In the genomic region with DNA sequence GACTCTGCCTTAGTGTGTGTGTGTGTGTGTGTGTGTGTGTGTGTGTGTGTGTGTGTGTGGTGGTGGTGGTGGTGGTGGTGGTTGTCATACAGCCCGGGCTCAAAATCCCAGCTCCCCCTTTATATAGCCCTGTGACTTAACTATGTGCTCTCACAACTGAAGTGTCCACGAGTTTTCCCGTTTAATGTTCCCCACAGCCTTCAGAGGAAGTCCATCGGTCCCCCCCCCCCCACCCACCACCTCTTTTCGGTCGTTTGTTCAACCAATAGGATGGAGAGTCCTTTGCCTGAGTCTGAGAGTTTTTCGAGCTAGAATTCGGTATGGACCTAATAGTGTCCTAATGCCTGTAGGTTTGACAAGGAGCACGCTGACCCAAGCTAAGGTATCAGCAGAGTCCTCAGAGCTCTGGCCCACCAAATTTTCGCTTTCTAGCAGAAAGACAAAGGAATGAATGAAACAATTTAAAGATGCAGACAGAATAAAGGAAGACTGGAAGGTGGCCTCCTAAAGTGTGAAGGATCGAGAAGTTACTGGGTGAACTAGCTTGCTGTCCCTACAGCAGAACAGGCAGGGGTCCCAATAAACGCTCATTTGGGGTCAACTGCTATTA, we compare ENCODE assay signal across 8 mouse cellular contexts. TPM values are rescaled to one million over a fixed set of nuclear protein-coding genes. Genes with fewer than 3 reads are reported as not detected.
DNase-seq lines count a peak whose midpoint lies in the region; ATAC-seq and TF ChIP-seq lines count a peak whose summit lies in the region.

No protein-coding gene starts in this region.

- H3K4me1 ChIP-seq in kidney, embryonic 16.5 days (ENCODE audit: insufficient read depth, low read length), result peaks cover 63% of the 10 kb centered on the region
- H3K4me1 ChIP-seq in embryonic facial prominence, embryonic 12.5 days, result peaks cover 51% of the 10 kb centered on the region
- H3K4me1 ChIP-seq in intestine, embryonic 15.5 days (replicated peaks), result peaks cover 63% of the 10 kb centered on the region
- peaks cover 44% of the 10 kb centered on the region for H3K4me1 ChIP-seq in thymus, adult 2 months (replicated peaks; ENCODE audit: control insufficient read depth, insufficient read depth, low read length)

- 30% methylated on average over 12 of the region's 12 CpGs for WGBS in kidney, embryonic 16.5 days
- WGBS in embryonic facial prominence, embryonic 12.5 days, result 39% methylated on average over 12 of the region's 12 CpGs
- WGBS in intestine, embryonic 15.5 days, result 33% methylated on average over 12 of the region's 12 CpGs
- 43% methylated on average over 12 of the region's 12 CpGs for WGBS in thymus, adult 2 months

- H3ac ChIP-seq in myocyte (ENCODE audit: control insufficient read depth, insufficient read length), result peak overlapping the region; percentile 88

- peak overlapping the region; percentile 85 for H3K9ac ChIP-seq in kidney, embryonic 16.5 days (replicated peaks; ENCODE audit: low read length)
- peak overlapping the region; percentile 84 for H3K9ac ChIP-seq in embryonic facial prominence, embryonic 12.5 days
- H3K9ac ChIP-seq in intestine, embryonic 15.5 days, result peak overlapping the region; percentile 73

- ATAC-seq in kidney, embryonic 16.5 days (ENCODE audit: low FRiP score, low TSS enrichment), result no peak
- ATAC-seq in embryonic facial prominence, embryonic 12.5 days (ENCODE audit: insufficient number of reproducible peaks, insufficient read depth, low FRiP score, low TSS enrichment), result no peak
- no peak for ATAC-seq in intestine, embryonic 15.5 days

- TF ChIP-seq CTCF in thymus, adult 2 months (IDR thresholded peaks at IDR 0.05; ENCODE audit: borderline replicate concordance, control insufficient read depth, extremely low read depth, insufficient read depth, low read length, poor library complexity), result no peak

- H3K79me2 ChIP-seq in myocyte (ENCODE audit: control insufficient read depth, insufficient read depth), result peaks cover 38% of the 10 kb centered on the region

- no peak for TF ChIP-seq POLR2A in myocyte (IDR thresholded peaks at IDR 0.05; ENCODE audit: insufficient read length, low read depth)
- TF ChIP-seq POLR2A in thymus, adult 2 months (IDR thresholded peaks at IDR 0.05; ENCODE audit: control insufficient read depth, extremely low read depth, insufficient read depth, low read length, poor library complexity), result no peak

- intact Hi-C loops in left cerebral cortex, postnatal 10 days (cut with DNase I), result no loop called here

- H3K4me3 ChIP-seq in kidney, embryonic 16.5 days (ENCODE audit: low read length), result peak overlapping the region; percentile 81
- H3K4me3 ChIP-seq in embryonic facial prominence, embryonic 12.5 days, result peak overlapping the region; percentile 70
- H3K4me3 ChIP-seq in intestine, embryonic 15.5 days (replicated peaks), result peak overlapping the region; percentile 55
- peak overlapping the region; percentile 83 for H3K4me3 ChIP-seq in myocyte
- H3K4me3 ChIP-seq in thymus, adult 2 months (ENCODE audit: control insufficient read depth, insufficient read depth, low read length), result no peak overlapping the region; the same call in 1 of the 2 replicates

- H3K27me3 ChIP-seq in kidney, embryonic 16.5 days (ENCODE audit: insufficient read depth, low read length), result no peaks in the 10 kb centered on the region
- no peaks in the 10 kb centered on the region for H3K27me3 ChIP-seq in embryonic facial prominence, embryonic 12.5 days
- H3K27me3 ChIP-seq in intestine, embryonic 15.5 days (replicated peaks), result no peaks in the 10 kb centered on the region
- H3K27me3 ChIP-seq in myocyte (ENCODE audit: control insufficient read depth, insufficient read depth, insufficient read length), result no peaks in the 10 kb centered on the region
- H3K27me3 ChIP-seq in thymus, adult 2 months (ENCODE audit: control insufficient read depth, insufficient read depth, low read length), result no peaks in the 10 kb centered on the region

- H3K9me3 ChIP-seq in kidney, embryonic 16.5 days (ENCODE audit: low read length), result no peaks in the 10 kb centered on the region
- no peaks in the 10 kb centered on the region for H3K9me3 ChIP-seq in embryonic facial prominence, embryonic 12.5 days
- H3K9me3 ChIP-seq in intestine, embryonic 15.5 days, result no peaks in the 10 kb centered on the region

- peak overlapping the region; percentile 56; the same call in 1 of the 2 replicates for H3K27ac ChIP-seq in kidney, embryonic 16.5 days (ENCODE audit: low read length)
- H3K27ac ChIP-seq in embryonic facial prominence, embryonic 12.5 days, result peak overlapping the region; percentile 90
- peak overlapping the region; percentile 92; the same call in 1 of the 2 replicates for H3K27ac ChIP-seq in intestine, embryonic 15.5 days
- no peak overlapping the region for H3K27ac ChIP-seq in thymus, adult 2 months (ENCODE audit: control insufficient read depth, insufficient read depth, low read length)

- H3K4me2 ChIP-seq in kidney, embryonic 16.5 days (replicated peaks; ENCODE audit: low read depth, low read length), result peak overlapping the region; percentile 90
- H3K4me2 ChIP-seq in embryonic facial prominence, embryonic 12.5 days (replicated peaks), result peak overlapping the region; percentile 94
- H3K4me2 ChIP-seq in intestine, embryonic 15.5 days (replicated peaks), result peak overlapping the region; percentile 88
- H3K4me2 ChIP-seq in myocyte (ENCODE audit: low read depth), result peak overlapping the region; percentile 94

- peaks cover 12% of the 10 kb centered on the region; the same call in 1 of the 2 replicates for H3K36me3 ChIP-seq in kidney, embryonic 16.5 days (ENCODE audit: insufficient read depth, low read length)
- H3K36me3 ChIP-seq in embryonic facial prominence, embryonic 12.5 days, result peaks cover 20% of the 10 kb centered on the region
- peaks cover 11% of the 10 kb centered on the region; the same call in 1 of the 2 replicates for H3K36me3 ChIP-seq in intestine, embryonic 15.5 days
- H3K36me3 ChIP-seq in myocyte (ENCODE audit: control insufficient read depth, insufficient read depth), result peaks cover 6% of the 10 kb centered on the region
- H3K36me3 ChIP-seq in thymus, adult 2 months (ENCODE audit: control insufficient read depth, insufficient read depth, low read length), result peaks cover 6% of the 10 kb centered on the region; the same call in 1 of the 2 replicates

- no peak for DNase-seq in kidney, postnatal 4 days
- DNase-seq in left cerebral cortex, postnatal 10 days (ENCODE audit: extremely low spot score in 1 of 2, low spot score in 2 of 2), result no peak
- no peak for DNase-seq in thymus, adult 2 months
- no peak for DNase-seq in layer of hippocampus, postnatal 14 days (ENCODE audit: low spot score in 2 of 2)

TF ChIP-seq in myocyte, 11 proteins besides CTCF, POLR2A, EP300 and RAD21 (continues in another document):
- TF ChIP-seq TCF3 (IDR thresholded peaks at IDR 0.05; ENCODE audit: insufficient read length, low read depth), result no peak
- TF ChIP-seq MYOG (IDR thresholded peaks at IDR 0.05; ENCODE audit: control insufficient read depth in 1 of 3, insufficient read depth in 1 of 3, insufficient read length in 2 of 3, low read depth in 2 of 3), result no peak
- no peak for TF ChIP-seq CEBPB (IDR thresholded peaks at IDR 0.05; ENCODE audit: insufficient read depth, poor library complexity, severe bottlenecking)

RNA-seq across cellular contexts. Expression of a gene that starts 1.1 kb away (rescaled TPM):
- polyA plus RNA-seq in kidney, embryonic 16.5 days (2015; fragmentation: Nextera tagmentation; extraction: Ambion mirVana), result 51.5 and 53.8 TPM in 2 replicates
- 255 and 291 TPM in 2 replicates for polyA plus RNA-seq in embryonic facial prominence, embryonic 12.5 days (2016; fragmentation: Nextera tagmentation; extraction: Ambion mirVana)
- polyA plus RNA-seq in intestine, embryonic 15.5 days (2015; fragmentation: Nextera tagmentation; extraction: Ambion mirVana), result 177 and 188 TPM in 2 replicates
- 1,032 TPM for polyA plus RNA-seq in myocyte (2012; fragmentation: generic; extraction: Trizol)
- 10 to 100 TPM; 97.2 to 98.4 TPM for total RNA-seq in left cerebral cortex, postnatal 10 days (2021)
- 337 and 340 TPM in 2 replicates for polyA plus RNA-seq in thymus, adult 2 months (2012; rRNA removed)
- 100 to 1,000 TPM in 1 of 2 experiments, 10 to 100 TPM in 1; 96.6 to 107 TPM for total RNA-seq in layer of hippocampus, postnatal 14 days (2021)

RNA-seq across cellular contexts. Expression of a gene that starts 2.6 kb away (rescaled TPM):
- 44.1 and 48.8 TPM in 2 replicates for polyA plus RNA-seq in kidney, embryonic 16.5 days (2015; fragmentation: Nextera tagmentation; extraction: Ambion mirVana)
- polyA plus RNA-seq in embryonic facial prominence, embryonic 12.5 days (2016; fragmentation: Nextera tagmentation; extraction: Ambion mirVana), result 47.4 and 48.7 TPM in 2 replicates
- polyA plus RNA-seq in intestine, embryonic 15.5 days (2015; fragmentation: Nextera tagmentation; extraction: Ambion mirVana), result 187 and 198 TPM in 2 replicates
- 34.3 TPM for polyA plus RNA-seq in myocyte (2012; fragmentation: generic; extraction: Trizol)
- 10 to 100 TPM; 11.2 to 11.6 TPM for total RNA-seq in left cerebral cortex, postnatal 10 days (2021)
- 27.2 and 35.5 TPM in 2 replicates for polyA plus RNA-seq in thymus, adult 2 months (2012; rRNA removed)
- 10 to 100 TPM; 14.7 to 15.9 TPM for total RNA-seq in layer of hippocampus, postnatal 14 days (2021)

RNA-seq across cellular contexts. Expression of a gene that starts 6.6 kb away (rescaled TPM):
- 139 and 150 TPM in 2 replicates for polyA plus RNA-seq in kidney, embryonic 16.5 days (2015; fragmentation: Nextera tagmentation; extraction: Ambion mirVana)
- 76.2 and 77.9 TPM in 2 replicates for polyA plus RNA-seq in embryonic facial prominence, embryonic 12.5 days (2016; fragmentation: Nextera tagmentation; extraction: Ambion mirVana)
- 154 and 170 TPM in 2 replicates for polyA plus RNA-seq in intestine, embryonic 15.5 days (2015; fragmentation: Nextera tagmentation; extraction: Ambion mirVana)
- 96.8 TPM for polyA plus RNA-seq in myocyte (2012; fragmentation: generic; extraction: Trizol)
- total RNA-seq in left cerebral cortex, postnatal 10 days (2021), result 10 to 100 TPM; 65.3 to 65.5 TPM
- polyA plus RNA-seq in thymus, adult 2 months (2012; rRNA removed), result 33.2 and 39.4 TPM in 2 replicates
- 10 to 100 TPM; 68.8 to 73.3 TPM for total RNA-seq in layer of hippocampus, postnatal 14 days (2021)

RNA-seq across cellular contexts. Expression of a gene that starts 13.8 kb away (rescaled TPM):
- 25.1 and 37.3 TPM in 2 replicates for polyA plus RNA-seq in kidney, embryonic 16.5 days (2015; fragmentation: Nextera tagmentation; extraction: Ambion mirVana)
- 53.3 and 57.5 TPM in 2 replicates for polyA plus RNA-seq in embryonic facial prominence, embryonic 12.5 days (2016; fragmentation: Nextera tagmentation; extraction: Ambion mirVana)
- polyA plus RNA-seq in intestine, embryonic 15.5 days (2015; fragmentation: Nextera tagmentation; extraction: Ambion mirVana), result 44.0 and 46.7 TPM in 2 replicates
- 49.2 TPM for polyA plus RNA-seq in myocyte (2012; fragmentation: generic; extraction: Trizol)
- total RNA-seq in left cerebral cortex, postnatal 10 days (2021), result 10 to 100 TPM; 72.6 to 72.8 TPM
- polyA plus RNA-seq in thymus, adult 2 months (2012; rRNA removed), result 38.4 and 38.8 TPM in 2 replicates
- 10 to 100 TPM; 67.4 to 70.3 TPM for total RNA-seq in layer of hippocampus, postnatal 14 days (2021)

RNA-seq across cellular contexts. Expression of a gene that starts 18.7 kb away (rescaled TPM):
- 26.8 and 27.3 TPM in 2 replicates for polyA plus RNA-seq in kidney, embryonic 16.5 days (2015; fragmentation: Nextera tagmentation; extraction: Ambion mirVana)
- 22.5 and 23.1 TPM in 2 replicates for polyA plus RNA-seq in embryonic facial prominence, embryonic 12.5 days (2016; fragmentation: Nextera tagmentation; extraction: Ambion mirVana)
- 22.7 and 27.5 TPM in 2 replicates for polyA plus RNA-seq in intestine, embryonic 15.5 days (2015; fragmentation: Nextera tagmentation; extraction: Ambion mirVana)
- polyA plus RNA-seq in myocyte (2012; fragmentation: generic; extraction: Trizol), result 28.5 TPM
- total RNA-seq in left cerebral cortex, postnatal 10 days (2021), result 10 to 100 TPM; 15.8 to 19.4 TPM
- polyA plus RNA-seq in thymus, adult 2 months (2012; rRNA removed), result 28.0 and 31.6 TPM in 2 replicates
- 10 to 100 TPM; 18.7 to 24.2 TPM for total RNA-seq in layer of hippocampus, postnatal 14 days (2021)
